Mouse (Mus musculus) heart, embryonic 16.5 days (tissue): Measurements from ENCODE around the gene Ear6. TPM values are rescaled to one million over a fixed set of nuclear protein-coding genes. Genes with fewer than 3 reads are reported as not detected.
"Not testable (repeated sequence)": the region's sequence is repeated elsewhere in the genome, so short reads cannot be mapped to it uniquely, and the experiment has no call there.

Experiments used
- ATAC-seq: fragments of 200-750 bp; cut with Nextera tagmentation; replicated peaks from 2 replicates; pipeline ENCODE4 v1.8.0; 2017; ENCODE audit warnings: moderate number of reproducible peaks; ENCODE audit not compliant: insufficient read depth, low FRiP score; ENCODE audit errors: extremely low read depth
- H3K27ac ChIP-seq: fragments of 300-500 bp; sonication (generic); 2 replicates; pipeline ENCODE4 v1.5.1; 2014; ENCODE audit warnings: mild to moderate bottlenecking, low read length, control low read depth, moderate library complexity
- H3K27me3 ChIP-seq: fragments of 300-500 bp; sonication (generic); 2 replicates; pipeline ENCODE4 v1.6.1; 2014; ENCODE audit warnings: low read length, mixed read lengths; ENCODE audit not compliant: control insufficient read depth, insufficient read depth
- H3K36me3 ChIP-seq: fragments of 300-500 bp; sonication (generic); 2 replicates; pipeline ENCODE4 v1.6.1; 2014; ENCODE audit not compliant: control insufficient read depth, insufficient read depth
- H3K4me1 ChIP-seq: fragments of 300-500 bp; sonication (generic); 2 replicates; pipeline ENCODE4 v1.6.1; 2014; ENCODE audit warnings: low read length, mixed read lengths; ENCODE audit not compliant: control insufficient read depth, insufficient read depth
- H3K4me2 ChIP-seq: fragments of 300-500 bp; sonication (generic); 2 replicates; pipeline ENCODE4 v1.6.1; 2014; ENCODE audit warnings: low read depth, mild to moderate bottlenecking, control low read depth, low read length
- H3K4me3 ChIP-seq: fragments of 300-500 bp; sonication (generic); 2 replicates; pipeline ENCODE4 v1.5.1; 2014; ENCODE audit warnings: mild to moderate bottlenecking, control low read depth, low read length
- H3K9ac ChIP-seq: fragments of 300-500 bp; sonication (generic); 2 replicates; pipeline ENCODE4 v1.6.1; 2014; ENCODE audit warnings: low read length, control low read depth
- H3K9me3 ChIP-seq: fragments of 300-500 bp; sonication (generic); replicated peaks from 2 replicates; pipeline ENCODE4 v1.6.1; 2016; ENCODE audit warnings: low read length; ENCODE audit not compliant: control insufficient read depth
- WGBS: fragments of 180-500 bp; shearing (Covaris S2); extraction: QIAGEN DNeasy Blood & Tissue Kit; methylation state at CpG from one replicate; pipeline ENCODE4 v1.1.7; 2014; 5-methylcytosine and 5-hydroxymethylcytosine counted together
- polyA plus RNA-seq: library from polyadenylated mRNA; unstranded; fragments of >200 nt; fragmentation: Nextera tagmentation; extraction: Ambion mirVana; gene quantifications from 2 replicates; pipeline ENCODE4 v1.2.1, GENCODE M21; 2015

Ear6 gene
- not detected in 2 replicates for polyA plus RNA-seq

DNA sequence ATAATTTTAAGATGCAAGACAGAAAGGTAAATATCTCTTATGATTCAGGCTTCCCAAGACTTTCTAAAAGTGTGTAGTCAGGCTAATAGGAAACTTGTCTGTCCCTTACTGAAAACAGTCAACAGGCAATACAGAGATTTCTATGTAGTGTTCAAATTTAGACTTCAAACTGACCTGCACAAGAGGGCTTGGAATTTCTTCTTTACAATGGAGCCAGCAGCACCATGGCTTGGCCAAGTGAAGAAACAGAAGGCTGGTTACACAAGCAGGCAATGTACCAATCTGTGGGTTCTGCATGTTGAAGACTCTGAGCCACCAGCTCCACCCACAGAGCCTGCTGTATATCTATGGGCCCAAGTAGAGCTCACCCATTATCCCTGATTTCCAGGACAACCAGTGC lies at the start of gene Ear6:
Gene Ear6 (plus strand): TSS at position 301 of the 400 bp plus-strand sequence.
- H3K27ac ChIP-seq = no peak within 1 kb of the TSS
- no peak within 1 kb of the TSS for H3K9ac ChIP-seq
- no peaks in the 10 kb centered on the region for H3K27me3 ChIP-seq
- no peaks in the 10 kb centered on the region for H3K36me3 ChIP-seq
- no peak for ATAC-seq
- H3K4me3 ChIP-seq = no peak within 1 kb of the TSS
- H3K4me1 ChIP-seq = no peaks in the 10 kb centered on the region
- no peak within 1 kb of the TSS for H3K4me2 ChIP-seq
- H3K9me3 ChIP-seq = no peaks in the 10 kb centered on the region

DNA sequence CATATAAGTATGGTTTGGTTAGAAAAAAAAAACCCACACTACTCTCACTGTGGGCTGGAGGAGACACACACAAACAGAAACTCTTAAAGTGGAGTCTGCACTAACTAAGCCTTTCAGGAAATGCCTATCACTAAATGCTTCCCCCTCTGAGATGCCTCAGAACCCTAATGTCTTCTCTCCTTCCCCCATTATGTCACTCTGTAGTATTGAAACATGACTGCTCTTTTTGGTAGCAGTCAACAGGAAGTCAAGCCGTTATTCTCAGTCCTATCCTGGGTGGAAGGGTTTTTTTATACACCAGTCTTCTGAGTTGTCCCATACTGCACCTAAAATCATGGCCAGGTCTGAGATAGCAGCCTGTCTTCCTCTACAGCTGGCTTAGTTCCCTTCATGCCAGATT lies 26.9 kb upstream of the Ear6 start:
- Histone ChIP-seq H3K36me3 (no peaks in the 10 kb centered on the region), H3K4me3 (no peak overlapping the region), H3K9ac (no peak overlapping the region), H3K27me3 (no peaks in the 10 kb centered on the region), H3K4me2 (no peak overlapping the region), H3K27ac (no peak overlapping the region), H3K4me1 (no peaks in the 10 kb centered on the region), H3K9me3 (no peaks in the 10 kb centered on the region)
- 50% methylated on average over 1 of the region's 1 CpGs for WGBS
- ATAC-seq = no peak

DNA sequence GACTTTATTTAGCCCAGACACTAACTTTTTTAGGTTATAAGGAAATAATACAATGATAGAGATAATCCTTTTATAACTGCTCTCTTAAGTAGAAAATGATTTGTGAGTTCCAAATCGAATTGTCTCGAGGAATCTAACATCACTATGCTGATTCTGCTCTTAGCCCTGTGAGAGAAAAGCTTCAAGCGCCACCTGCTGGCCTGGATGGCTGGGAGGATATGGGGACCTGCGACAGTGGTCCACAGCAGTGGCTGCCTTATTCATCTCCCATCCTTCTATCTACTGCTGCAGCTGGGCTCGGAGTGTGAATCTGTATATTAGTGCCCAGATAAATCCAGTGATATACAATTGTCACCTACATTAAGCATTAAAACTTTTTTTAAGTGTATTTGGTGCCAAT lies 25.7 kb upstream of the Ear6 start:
- ATAC-seq, H3K9me3 ChIP-seq, H3K4me3 ChIP-seq, H3K4me2 ChIP-seq, H3K27ac ChIP-seq, H3K36me3 ChIP-seq, H3K27me3 ChIP-seq, H3K9ac ChIP-seq, H3K4me1 ChIP-seq: not testable (repeated sequence)
- WGBS = 28% methylated on average over 5 of the region's 5 CpGs

DNA sequence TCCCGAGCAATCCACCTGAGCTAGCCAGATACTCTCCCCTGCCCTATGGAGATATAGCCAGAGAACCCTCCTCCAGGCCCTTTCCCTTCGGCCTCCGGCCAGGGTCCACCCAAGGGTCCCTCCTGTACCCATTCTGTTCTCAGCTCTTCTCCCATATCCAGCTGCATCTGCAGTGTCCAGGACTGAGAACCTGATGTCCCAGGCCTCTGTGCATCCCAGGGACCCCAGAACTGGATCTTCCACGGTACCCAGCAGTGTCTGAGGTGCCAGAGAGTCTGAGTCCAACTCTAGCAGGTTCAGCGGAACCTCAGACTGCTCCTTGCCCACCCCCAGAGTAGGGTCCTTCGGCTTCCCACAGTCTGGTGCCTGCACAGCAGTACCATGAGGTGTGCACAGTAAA lies 24.3 kb upstream of the Ear6 start:
- ATAC-seq = no peak

DNA sequence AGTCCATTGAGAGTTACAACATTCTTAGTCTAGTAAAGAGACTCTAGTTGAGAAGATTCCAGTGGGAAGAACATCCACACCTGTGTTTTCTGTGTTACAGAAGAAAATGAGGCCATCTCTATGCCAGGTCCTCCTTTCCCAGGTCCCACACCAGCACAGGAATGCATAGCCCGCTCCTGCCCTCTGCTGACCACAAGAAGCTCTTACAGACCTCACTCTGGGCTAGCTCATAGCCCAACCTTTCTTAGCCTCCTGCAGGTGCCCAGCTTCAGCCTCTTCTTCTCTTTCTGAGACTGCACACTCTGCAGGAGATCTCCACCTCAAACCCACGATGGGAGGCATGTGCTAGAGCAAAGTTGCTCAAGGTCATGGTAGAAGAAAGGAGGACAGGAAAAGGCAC lies 15.0 kb upstream of the Ear6 start:
- 28% methylated on average over 2 of the region's 2 CpGs for WGBS
- H3K9ac ChIP-seq, H3K4me3 ChIP-seq, H3K4me1 ChIP-seq, ATAC-seq, H3K4me2 ChIP-seq, H3K9me3 ChIP-seq, H3K27ac ChIP-seq, H3K27me3 ChIP-seq, H3K36me3 ChIP-seq: not testable (repeated sequence)

More for the DNA sequence above, 24.3 kb upstream of the Ear6 start:
- H3K4me2 ChIP-seq = no peak overlapping the region
- H3K27me3 ChIP-seq = no peaks in the 10 kb centered on the region
- H3K36me3 ChIP-seq = no peaks in the 10 kb centered on the region
- H3K9ac ChIP-seq = no peak overlapping the region
- no peak overlapping the region for H3K4me3 ChIP-seq
- 75% methylated on average over 6 of the region's 6 CpGs for WGBS
- H3K9me3 ChIP-seq = no peaks in the 10 kb centered on the region
- no peak overlapping the region for H3K27ac ChIP-seq
- H3K4me1 ChIP-seq = no peaks in the 10 kb centered on the region

DNA sequence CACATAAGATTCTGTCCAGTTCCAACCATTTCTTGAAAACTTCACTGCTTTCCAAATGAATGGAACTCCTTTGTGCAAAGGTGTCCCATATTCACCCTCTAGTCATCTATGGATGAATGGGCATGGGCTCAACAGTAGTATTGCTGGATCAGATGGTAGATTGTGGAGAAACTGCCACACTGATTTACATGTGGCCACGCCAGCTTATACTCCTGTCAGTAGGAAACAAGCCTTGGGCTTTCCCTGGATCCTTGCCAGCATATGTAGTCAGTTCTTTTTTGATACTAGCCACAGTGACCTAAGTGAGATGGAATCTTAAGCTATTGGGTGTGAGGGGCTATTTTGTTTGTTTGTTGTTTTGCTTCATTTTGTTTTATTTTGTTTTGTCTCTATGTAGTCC lies 11.2 kb upstream of the Ear6 start:
- H3K4me3 ChIP-seq = no peak overlapping the region
- H3K9me3 ChIP-seq = no peaks in the 10 kb centered on the region
- no peaks in the 10 kb centered on the region for H3K4me1 ChIP-seq
- no peak overlapping the region for H3K27ac ChIP-seq
- no peaks in the 10 kb centered on the region for H3K27me3 ChIP-seq
- H3K9ac ChIP-seq = no peak overlapping the region
- ATAC-seq = no peak
- H3K36me3 ChIP-seq = no peaks in the 10 kb centered on the region
- 57% methylated on average over 1 of the region's 1 CpGs for WGBS
- H3K4me2 ChIP-seq = no peak overlapping the region

DNA sequence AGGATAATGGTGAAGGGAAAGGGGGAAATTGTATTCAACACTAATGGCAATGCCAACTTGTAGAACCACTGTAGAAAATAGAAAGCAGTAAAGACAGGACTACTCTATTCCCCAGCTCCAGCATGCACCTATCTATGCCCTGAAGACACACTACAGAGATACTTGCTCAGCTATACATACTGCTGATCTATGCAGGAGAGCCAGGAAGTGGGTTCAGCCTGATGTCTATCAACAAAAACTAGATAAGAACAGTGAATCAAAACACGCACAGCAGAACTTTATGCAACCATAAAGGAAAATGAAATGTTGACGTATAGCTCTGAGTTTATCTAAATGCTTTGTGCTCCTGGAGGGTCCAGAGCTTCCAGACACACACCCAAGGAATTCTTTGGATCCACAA lies 10.7 kb upstream of the Ear6 start:
- Histone ChIP-seq H3K27me3 (no peaks in the 10 kb centered on the region), H3K9ac (no peak overlapping the region), H3K9me3 (no peaks in the 10 kb centered on the region), H3K4me3 (no peak overlapping the region), H3K4me1 (no peaks in the 10 kb centered on the region), H3K4me2 (no peak overlapping the region), H3K27ac (no peak overlapping the region), H3K36me3 (no peaks in the 10 kb centered on the region)
- WGBS = 75% methylated on average over 2 of the region's 2 CpGs
- ATAC-seq = no peak

DNA sequence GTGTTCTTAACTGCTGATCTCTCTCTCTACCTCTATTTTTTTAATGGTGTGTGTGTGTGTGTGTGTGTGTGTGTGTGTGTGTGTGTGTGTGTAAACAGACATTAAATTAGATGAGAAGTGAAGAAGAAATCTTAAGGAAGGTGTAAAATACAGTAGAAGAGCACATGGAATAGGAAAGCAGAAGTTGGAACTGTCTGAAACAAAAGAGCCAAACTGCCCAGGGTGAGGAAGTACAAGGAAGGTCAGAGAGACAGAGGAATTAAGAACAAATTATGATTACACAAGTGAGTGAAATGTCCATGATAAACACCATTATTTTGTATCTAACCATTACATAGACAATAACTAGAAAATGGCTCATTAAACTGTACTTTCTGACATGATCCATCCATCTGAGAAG lies 9.6 kb upstream of the Ear6 start:
- H3K27ac ChIP-seq = no peak overlapping the region
- no peak for ATAC-seq
- H3K4me1 ChIP-seq = no peaks in the 10 kb centered on the region
- no peaks in the 10 kb centered on the region for H3K36me3 ChIP-seq
- no peak overlapping the region for H3K9ac ChIP-seq
- H3K9me3 ChIP-seq = no peaks in the 10 kb centered on the region
- no peak overlapping the region for H3K4me2 ChIP-seq
- H3K4me3 ChIP-seq = no peak overlapping the region
- H3K27me3 ChIP-seq = no peaks in the 10 kb centered on the region

DNA sequence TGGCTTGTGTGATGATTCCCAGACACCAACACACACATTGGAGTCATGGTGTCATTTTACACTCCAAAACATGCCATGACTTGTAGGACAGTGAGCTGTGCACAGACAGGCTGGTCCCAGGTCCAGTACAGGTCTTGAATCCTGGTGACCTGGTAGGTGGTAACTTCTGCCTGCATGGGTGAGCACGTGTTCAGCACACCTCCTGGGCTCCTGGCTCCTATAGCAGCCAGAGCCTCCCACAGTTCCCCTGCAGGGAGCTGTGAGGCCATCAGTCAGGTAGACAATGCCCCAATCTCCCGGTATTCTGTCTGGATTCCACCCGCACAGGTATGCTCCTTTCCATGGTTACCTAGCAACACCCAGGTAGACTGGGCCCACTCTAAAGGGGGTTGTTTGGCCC lies 6.9 kb upstream of the Ear6 start:
- H3K4me3 ChIP-seq = no peak overlapping the region
- WGBS = 56% methylated on average over 3 of the region's 3 CpGs
- ATAC-seq = no peak
- H3K9ac ChIP-seq = no peak overlapping the region
- no peaks in the 10 kb centered on the region for H3K4me1 ChIP-seq
- H3K9me3 ChIP-seq = no peaks in the 10 kb centered on the region
- no peak overlapping the region for H3K27ac ChIP-seq
- H3K4me2 ChIP-seq = no peak overlapping the region
- H3K36me3 ChIP-seq = no peaks in the 10 kb centered on the region
- no peaks in the 10 kb centered on the region for H3K27me3 ChIP-seq

DNA sequence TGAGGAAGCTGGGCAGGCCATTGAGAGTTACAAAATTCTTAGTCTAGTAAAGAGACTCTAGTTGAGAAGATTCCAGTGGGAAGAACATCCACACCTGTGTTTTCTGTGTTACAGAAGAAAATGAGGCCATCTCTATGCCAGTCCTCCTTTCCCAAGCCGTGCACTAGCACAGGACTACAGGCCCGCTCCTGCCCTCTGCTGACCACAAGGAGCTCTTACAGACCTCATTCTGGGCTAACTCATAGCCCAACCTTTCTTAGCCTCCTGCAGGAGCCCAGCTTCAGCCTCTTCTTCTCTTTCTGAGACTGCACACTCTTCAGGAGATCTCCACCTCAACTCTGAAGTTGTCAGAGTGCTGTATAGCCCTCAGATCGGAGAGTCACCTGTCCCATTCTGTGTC lies 2.5 kb upstream of the Ear6 start:
- H3K36me3 ChIP-seq, H3K9ac ChIP-seq, H3K27ac ChIP-seq, H3K4me2 ChIP-seq, H3K4me3 ChIP-seq, ATAC-seq, H3K9me3 ChIP-seq, H3K4me1 ChIP-seq, H3K27me3 ChIP-seq: not testable (repeated sequence)
- WGBS = 49% methylated on average over 3 of the region's 3 CpGs
